Mouse (Mus musculus) neural tube, embryonic 14.5 days (tissue): ENCODE data around the gene Nt5c. TPM values are rescaled to one million over a fixed set of nuclear protein-coding genes. Genes with fewer than 3 reads are reported as not detected.
"Not testable (repeated sequence)": the region's sequence is repeated elsewhere in the genome, so short reads cannot be mapped to it uniquely, and the experiment has no call there.

Experiments
- ATAC-seq: fragments of 200-750 bp; cut with Nextera tagmentation; 2 replicates; pipeline ENCODE4 v1.8.0; 2017; ENCODE audit warnings: low read depth, mild to moderate bottlenecking, moderate TSS enrichment, moderate library complexity
- H3K27ac ChIP-seq: fragments of 300-500 bp; sonication (generic); 2 replicates; pipeline ENCODE4 v1.5.1; 2014; ENCODE audit warnings: low read depth, mild to moderate bottlenecking, control low read depth, low read length, moderate library complexity, mixed read lengths
- H3K27me3 ChIP-seq: fragments of 300-500 bp; sonication (generic); 2 replicates; pipeline ENCODE4 v1.6.1; 2014; ENCODE audit warnings: low read length; ENCODE audit not compliant: control insufficient read depth, insufficient read depth
- H3K36me3 ChIP-seq: fragments of 300-500 bp; sonication (generic); 2 replicates; pipeline ENCODE4 v1.6.1; 2014; ENCODE audit warnings: low read length, mixed read lengths; ENCODE audit not compliant: control insufficient read depth, insufficient read depth
- H3K4me1 ChIP-seq: fragments of 300-500 bp; sonication (generic); 2 replicates; pipeline ENCODE4 v1.6.1; 2014; ENCODE audit warnings: low read length; ENCODE audit not compliant: control insufficient read depth, insufficient read depth
- H3K4me2 ChIP-seq: fragments of 300-500 bp; sonication (generic); 2 replicates; pipeline ENCODE4 v1.6.1; 2014; ENCODE audit warnings: mild to moderate bottlenecking, low read depth, low read length, control low read depth
- H3K4me3 ChIP-seq: fragments of 300-500 bp; sonication (generic); 2 replicates; pipeline ENCODE4 v1.5.1; 2014; ENCODE audit warnings: low read depth, low read length, control low read depth, mixed read lengths
- H3K9ac ChIP-seq: fragments of 300-500 bp; sonication (generic); replicated peaks from 2 replicates; pipeline ENCODE4 v1.6.1; 2014; ENCODE audit warnings: low read depth, mild to moderate bottlenecking, control low read depth, low read length, mixed read lengths
- H3K9me3 ChIP-seq: fragments of 300-500 bp; sonication (generic); 2 replicates; pipeline ENCODE4 v1.6.1; 2016; ENCODE audit warnings: low read length; ENCODE audit not compliant: control insufficient read depth
- WGBS: fragments of 180-500 bp; shearing (Covaris S2); extraction: QIAGEN DNeasy Blood & Tissue Kit; methylation state at CpG from one replicate; pipeline ENCODE4 v1.1.7; 2014; 5-methylcytosine and 5-hydroxymethylcytosine counted together
- polyA plus RNA-seq: library from polyadenylated mRNA; unstranded; fragments of >200 nt; fragmentation: Nextera tagmentation; extraction: Ambion mirVana; gene quantifications from 2 replicates; pipeline ENCODE4 v1.2.1, GENCODE M21; 2014

The Nt5c gene
- 84.4 and 95.8 TPM in 2 replicates for polyA plus RNA-seq

DNA sequence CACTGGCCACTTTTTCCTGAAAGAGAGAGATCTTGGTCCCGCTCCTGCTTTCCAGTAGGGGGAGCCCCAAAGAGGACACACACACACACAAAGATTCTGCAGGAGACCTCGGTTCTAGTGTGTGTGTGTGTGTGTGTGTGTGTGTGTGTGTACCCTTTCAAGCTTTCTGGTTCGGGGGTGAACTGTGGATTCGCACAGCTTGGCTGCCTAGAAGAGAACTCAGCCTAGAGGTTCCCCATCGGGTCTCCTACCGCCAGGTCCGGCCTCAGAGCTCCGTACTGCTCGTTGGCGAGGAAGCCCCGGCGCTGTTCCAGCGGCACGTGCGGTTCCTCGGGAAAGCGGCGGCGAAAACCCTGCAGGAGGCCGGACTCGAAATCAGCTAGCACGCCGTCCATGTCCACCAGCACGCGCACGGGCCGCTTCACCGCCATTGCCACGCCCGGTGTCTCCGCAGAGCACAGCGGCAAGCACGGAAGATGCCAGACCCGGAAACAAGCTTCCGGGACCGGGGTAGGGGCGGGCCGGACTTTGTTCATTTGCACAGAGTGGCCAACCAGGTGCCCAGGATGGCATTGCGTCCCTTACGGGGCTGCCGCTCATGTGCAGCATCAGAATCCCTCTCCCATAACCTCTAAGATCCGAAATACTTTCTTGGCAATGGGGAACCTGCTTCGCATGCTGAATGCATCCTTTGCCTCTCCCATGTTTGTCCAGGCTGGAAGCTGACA, at the start of gene Nt5c:
Gene Nt5c (minus strand): TSS at position 507 of the 728 bp plus-strand sequence.
- H3K9me3 ChIP-seq: no peaks in the 10 kb centered on the region
- peak; percentile 88 for ATAC-seq
- under 1% methylated on average over 43 of the region's 43 CpGs for WGBS
- peak within 1 kb of the TSS; percentile 67 for H3K9ac ChIP-seq
- peak within 1 kb of the TSS; percentile 59 for H3K4me3 ChIP-seq
- peaks cover 4% of the 10 kb centered on the region for H3K36me3 ChIP-seq
- peaks cover 11% of the 10 kb centered on the region; the same call in 1 of the 2 replicates for H3K4me1 ChIP-seq
- H3K27me3 ChIP-seq: no peaks in the 10 kb centered on the region
- H3K4me2 ChIP-seq: peak within 1 kb of the TSS; percentile 63
- H3K27ac ChIP-seq: peak within 1 kb of the TSS; percentile 79

DNA sequence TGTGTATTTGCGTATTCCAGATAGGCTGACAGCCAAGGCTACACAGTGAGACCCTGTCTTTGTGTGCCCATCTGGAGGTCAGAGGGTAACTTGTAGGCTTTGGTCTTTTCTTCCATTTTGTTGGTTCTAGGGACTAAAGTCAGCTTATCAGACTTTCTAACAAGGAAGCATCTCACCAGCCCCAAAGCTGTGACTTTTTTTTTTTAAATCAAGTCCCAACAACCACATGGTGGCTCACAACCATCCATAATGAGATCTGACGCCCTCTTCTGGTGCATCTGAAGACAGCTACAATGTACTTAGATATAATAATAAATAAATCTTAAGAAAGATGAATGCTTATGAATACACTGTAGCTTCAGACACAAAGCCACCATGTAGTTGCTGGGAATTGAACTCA, 46.4 kb upstream of the Nt5c start:
- no peak overlapping the region for H3K27ac ChIP-seq
- H3K4me2 ChIP-seq: no peak overlapping the region
- peaks cover 15% of the 10 kb centered on the region for H3K4me1 ChIP-seq
- peaks cover 7% of the 10 kb centered on the region; the same call in 1 of the 2 replicates for H3K36me3 ChIP-seq
- H3K9me3 ChIP-seq: no peaks in the 10 kb centered on the region
- H3K9ac ChIP-seq: no peak overlapping the region
- no peak overlapping the region for H3K4me3 ChIP-seq
- ATAC-seq: no peak
- H3K27me3 ChIP-seq: no peaks in the 10 kb centered on the region
- WGBS: 61% methylated on average over 2 of the region's 2 CpGs

DNA sequence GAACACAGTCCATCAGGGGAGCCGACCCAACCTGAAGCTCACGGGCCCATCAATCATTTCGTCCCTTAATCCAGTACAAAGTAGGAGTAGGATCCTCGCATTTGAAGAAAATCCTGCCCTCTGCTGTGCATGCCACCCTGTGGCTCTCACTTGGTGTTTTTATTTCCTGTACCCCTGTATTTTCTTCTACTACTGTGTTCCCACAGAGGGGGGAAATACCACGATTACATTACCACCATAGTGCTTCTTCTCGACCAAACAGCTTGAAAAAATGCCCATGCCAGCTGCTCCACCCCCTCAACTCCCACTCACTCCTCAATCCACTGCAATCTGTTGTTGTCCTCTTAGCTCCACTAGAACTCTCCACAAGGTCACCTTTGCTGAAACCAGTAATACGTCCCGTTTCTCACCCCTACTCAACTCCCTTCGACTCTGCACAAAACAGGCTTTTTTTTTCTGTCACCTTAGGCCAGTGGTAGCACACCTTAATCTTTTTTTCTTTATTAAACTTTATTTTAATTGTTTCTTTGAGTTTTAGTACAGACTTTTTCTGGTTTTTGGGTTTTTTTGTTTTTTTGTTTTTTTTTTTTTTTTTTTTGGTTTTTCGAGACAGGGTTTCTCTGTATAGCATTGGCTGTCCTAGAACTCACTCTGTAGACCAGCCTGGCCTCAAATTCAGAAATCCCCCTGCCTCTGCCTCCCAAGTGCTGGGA, 45.4 kb upstream of the Nt5c start:
- 81% methylated on average over 10 of the region's 10 CpGs for WGBS

DNA sequence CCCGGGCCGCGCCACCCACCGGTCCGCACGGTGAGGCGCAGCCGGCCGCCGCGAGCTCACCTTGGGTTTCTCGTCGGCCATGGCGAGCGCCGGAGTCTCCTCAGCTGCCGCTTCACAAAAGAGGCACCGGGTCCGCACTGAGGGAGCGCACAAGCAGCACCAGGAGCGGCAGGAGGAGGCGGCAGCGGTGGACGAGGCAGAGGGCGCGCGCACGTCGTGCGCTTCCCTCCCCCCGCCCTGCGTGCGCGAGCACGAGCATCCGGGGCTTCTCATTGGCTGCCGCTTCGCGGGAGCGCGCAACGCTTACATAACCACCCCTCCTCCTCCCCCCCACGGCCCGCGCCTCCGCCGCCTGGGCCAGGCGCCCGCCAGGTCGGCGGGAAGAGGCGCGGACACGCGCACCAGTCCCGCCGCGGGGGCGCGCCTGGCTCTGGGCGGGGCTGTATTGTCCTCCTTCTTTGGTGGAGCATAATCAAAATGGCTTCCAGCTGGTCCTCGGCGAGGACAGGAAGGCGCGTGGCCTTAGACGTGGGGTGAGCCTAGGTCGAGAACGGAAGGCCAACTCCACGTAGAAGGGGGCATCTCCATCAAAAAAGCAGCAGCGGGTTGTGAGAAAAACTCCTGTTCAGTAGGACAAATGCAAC, 44.5 kb upstream of the Nt5c start, which contains the start of gene Sumo2:
Gene Sumo2 (minus strand): TSS at position 239 of the 644 bp plus-strand sequence.
- H3K4me1 ChIP-seq: peaks cover 15% of the 10 kb centered on the region
- WGBS: 1% methylated on average over 47 of the region's 70 CpGs
- H3K9me3 ChIP-seq: no peaks in the 10 kb centered on the region
- no peaks in the 10 kb centered on the region for H3K27me3 ChIP-seq
- peaks cover 21% of the 10 kb centered on the region; the same call in 1 of the 2 replicates for H3K36me3 ChIP-seq
- H3K27ac ChIP-seq: peak within 1 kb of the TSS; percentile 98
- H3K4me3 ChIP-seq: peak within 1 kb of the TSS; percentile 94
- ATAC-seq: peak; percentile 89
- H3K9ac ChIP-seq: peak within 1 kb of the TSS; percentile 87
- H3K4me2 ChIP-seq: peak within 1 kb of the TSS; percentile 79

More for the DNA sequence above, 45.4 kb upstream of the Nt5c start:
- Histone ChIP-seq H3K9ac (no peak overlapping the region), H3K9me3 (no peaks in the 10 kb centered on the region), H3K4me1 (peaks cover 15% of the 10 kb centered on the region), H3K27ac (peak overlapping the region; percentile 98), H3K4me3 (peak overlapping the region; percentile 94), H3K36me3 (peaks cover 15% of the 10 kb centered on the region; the same call in 1 of the 2 replicates), H3K27me3 (no peaks in the 10 kb centered on the region), H3K4me2 (peak overlapping the region; percentile 45)
- no peak for ATAC-seq

DNA sequence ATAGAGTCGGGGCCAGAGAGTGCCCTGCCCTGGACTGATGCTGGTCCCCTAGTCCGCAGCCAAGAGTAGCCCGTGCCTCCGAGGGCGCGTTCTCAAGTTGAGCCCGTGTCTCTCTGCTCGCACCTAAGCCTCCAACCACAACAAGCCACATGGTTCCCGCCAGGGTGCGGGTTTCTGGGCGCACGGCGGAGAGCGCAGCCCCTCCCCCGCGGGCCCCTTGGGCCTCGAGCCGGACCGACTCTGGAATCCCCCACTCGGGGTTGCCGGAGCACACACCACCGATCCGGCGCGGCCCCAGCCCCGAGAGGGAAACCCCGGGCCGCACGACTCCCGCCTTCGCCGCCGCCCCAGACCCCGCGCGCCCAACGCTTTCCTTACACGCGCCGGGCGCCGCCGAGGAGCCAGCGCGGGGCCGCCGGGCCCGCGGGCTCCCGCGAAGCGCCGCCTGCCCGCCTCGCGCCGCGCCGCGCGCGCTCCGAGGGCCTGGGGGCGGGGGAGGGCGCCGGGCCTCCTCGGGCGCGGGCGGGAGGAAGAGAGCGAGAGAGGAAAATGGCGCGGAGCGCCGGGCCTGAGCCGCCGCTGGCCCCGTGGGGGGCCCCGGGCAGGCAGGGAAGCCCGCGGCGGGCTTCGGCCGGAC, 43.9 kb upstream of the Nt5c start:
- Histone ChIP-seq H3K4me2 (peak overlapping the region; percentile 79), H3K27me3 (no peaks in the 10 kb centered on the region), H3K36me3 (peaks cover 21% of the 10 kb centered on the region; the same call in 1 of the 2 replicates), H3K9me3 (no peaks in the 10 kb centered on the region), H3K4me1 (peaks cover 15% of the 10 kb centered on the region), H3K4me3 (peak overlapping the region; percentile 94), H3K27ac (peak overlapping the region; percentile 98), H3K9ac (peak overlapping the region; percentile 87)
- under 1% methylated on average over 57 of the region's 84 CpGs for WGBS
- peak; percentile 73 for ATAC-seq

DNA sequence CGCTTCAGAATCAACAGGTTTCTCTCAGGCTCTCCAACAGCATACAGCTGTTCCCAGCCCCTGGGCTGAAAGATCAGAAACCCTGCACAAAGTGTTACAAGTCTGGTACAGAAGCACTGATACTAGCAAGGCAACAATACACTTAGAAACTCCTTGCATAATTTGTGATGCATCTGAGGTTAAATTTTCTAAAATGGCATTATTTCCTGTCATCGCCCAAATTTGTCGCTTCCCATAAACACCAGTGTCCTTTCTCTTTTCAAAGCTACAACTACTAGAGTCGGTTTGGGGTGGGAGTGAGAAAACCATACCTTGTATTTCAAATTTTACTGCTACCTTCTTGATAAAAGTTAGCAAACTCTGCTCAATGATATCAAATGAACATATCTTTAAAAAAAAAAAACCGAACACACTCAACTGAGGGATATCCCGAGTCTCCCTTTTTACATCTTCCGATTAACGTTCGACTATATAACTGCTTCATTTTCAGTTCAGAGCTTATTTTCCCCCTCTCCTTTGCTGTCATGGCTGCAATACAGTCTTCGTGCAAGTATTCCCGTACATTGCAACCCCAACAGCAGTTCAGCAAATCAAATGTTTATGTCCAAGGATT, 43.2 kb upstream of the Nt5c start:
- H3K4me1 ChIP-seq: peaks cover 15% of the 10 kb centered on the region
- 8% methylated on average over 11 of the region's 11 CpGs for WGBS
- H3K4me2 ChIP-seq: peak overlapping the region; percentile 79
- H3K27ac ChIP-seq: peak overlapping the region; percentile 98
- no peak for ATAC-seq
- H3K27me3 ChIP-seq: no peaks in the 10 kb centered on the region
- H3K9me3 ChIP-seq: no peaks in the 10 kb centered on the region
- H3K9ac ChIP-seq: peak overlapping the region; percentile 87
- peaks cover 21% of the 10 kb centered on the region; the same call in 1 of the 2 replicates for H3K36me3 ChIP-seq
- H3K4me3 ChIP-seq: peak overlapping the region; percentile 94

- 90% methylated on average over 3 of the region's 3 CpGs for WGBS
- H3K4me1 ChIP-seq, H3K9ac ChIP-seq, H3K4me2 ChIP-seq, ATAC-seq, H3K27ac ChIP-seq, H3K27me3 ChIP-seq, H3K4me3 ChIP-seq, H3K9me3 ChIP-seq: not testable (repeated sequence)
- peaks cover 46% of the 10 kb centered on the region for H3K36me3 ChIP-seq
These were observed 34.8 kb upstream of the Nt5c start for GRCm38 (mm10) chr11:115526446-115526845.

DNA sequence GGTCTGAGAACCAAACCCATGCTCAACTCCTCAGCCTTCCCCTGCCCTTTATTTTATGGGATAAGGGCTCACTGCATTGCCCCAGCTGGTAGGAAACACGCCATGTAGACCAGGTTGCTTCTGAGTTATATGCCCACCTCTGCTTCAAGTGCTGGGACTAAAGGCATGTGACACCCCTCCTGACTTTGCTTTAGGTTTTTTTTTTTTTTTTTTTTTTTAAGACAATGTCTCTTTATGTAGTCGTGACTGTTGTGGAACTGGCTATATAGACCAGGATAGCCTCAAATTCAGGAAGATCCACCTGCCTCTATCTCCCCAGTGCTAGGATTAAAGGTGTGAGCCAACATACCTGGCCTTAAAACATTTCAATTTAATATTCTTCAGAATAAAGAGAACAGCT, 31.0 kb upstream of the Nt5c start:
- Histone ChIP-seq H3K27ac (no peak overlapping the region), H3K9ac (no peak overlapping the region), H3K4me2 (no peak overlapping the region), H3K4me3 (no peak overlapping the region), H3K9me3 (no peaks in the 10 kb centered on the region), H3K27me3 (no peaks in the 10 kb centered on the region), H3K36me3 (peaks cover 40% of the 10 kb centered on the region), H3K4me1 (no peaks in the 10 kb centered on the region)
- 80% methylated on average over 2 of the region's 2 CpGs for WGBS
- no peak for ATAC-seq
